Mouse (Mus musculus): ENCODE measurements around the gene Zswim5. TPM values are rescaled to one million over a fixed set of nuclear protein-coding genes. Genes with fewer than 3 reads are reported as not detected.

Gene Zswim5
- 0.05 TPM for polyA plus RNA-seq (2017; shearing (Covaris generic))

GRCm38 (mm10) chr4:116876995-116877728 lies at the start of gene Zswim5:
TSS of gene Zswim5 (plus strand) at chr4:116877376.

GRCm38 (mm10) chr4:116993672-116994621 lies 116.8 kb downstream of the Zswim5 start, which contains the start of gene Urod:
TSS of gene Urod (minus strand) at chr4:116994413.

GRCm38 (mm10) chr4:116995131-116995797 lies 118.1 kb downstream of the Zswim5 start, which contains the start of gene Hectd3:
TSS of gene Hectd3 (plus strand) at chr4:116995317.

GRCm38 (mm10) chr4:117019206-117020134 lies 142.3 kb downstream of the Zswim5 start, which contains the start of gene Eif2b3:
TSS of gene Eif2b3 (plus strand) at chr4:117019402.

Other genes starting within 250 kb of the Zswim5 start
- 47.8 TPM for gene Nasp, start 249.4 kb upstream of the Zswim5 start, polyA plus RNA-seq (2017; shearing (Covaris generic))
- 361 TPM for gene Akr1a1, start 225.7 kb upstream of the Zswim5 start, polyA plus RNA-seq (2017; shearing (Covaris generic))
- 665 TPM for gene Prdx1, start 191.8 kb upstream of the Zswim5 start, polyA plus RNA-seq (2017; shearing (Covaris generic))
- 9.6 TPM for gene Mmachc, start 169.0 kb upstream of the Zswim5 start, polyA plus RNA-seq (2017; shearing (Covaris generic))
- gene Ccdc163, start 168.9 kb upstream of the Zswim5 start, polyA plus RNA-seq (2017; shearing (Covaris generic)), result 21.5 TPM
- 7.8 TPM for gene Tesk2, start 156.4 kb upstream of the Zswim5 start, polyA plus RNA-seq (2017; shearing (Covaris generic))
- 41.8 TPM for gene Toe1, start 69.7 kb upstream of the Zswim5 start, polyA plus RNA-seq (2017; shearing (Covaris generic))
- 11.0 TPM for gene Mutyh, start 69.7 kb upstream of the Zswim5 start, polyA plus RNA-seq (2017; shearing (Covaris generic))
- gene Hpdl, start 55.7 kb upstream of the Zswim5 start, polyA plus RNA-seq (2017; shearing (Covaris generic)), result 0.71 TPM
- 105 TPM for gene Urod, start 117.0 kb downstream of the Zswim5 start, polyA plus RNA-seq (2017; shearing (Covaris generic))
- gene Hectd3, start 117.9 kb downstream of the Zswim5 start, polyA plus RNA-seq (2017; shearing (Covaris generic)), result 6.9 TPM
- 30.5 TPM for gene Eif2b3, start 142.0 kb downstream of the Zswim5 start, polyA plus RNA-seq (2017; shearing (Covaris generic))
- not detected for gene Ptch2, start 218.7 kb downstream of the Zswim5 start, polyA plus RNA-seq (2017; shearing (Covaris generic))
- 55.0 TPM for gene Btbd19, start 248.3 kb downstream of the Zswim5 start, polyA plus RNA-seq (2017; shearing (Covaris generic))
- 0.70 TPM for gene Tctex1d4, start 249.4 kb downstream of the Zswim5 start, polyA plus RNA-seq (2017; shearing (Covaris generic))

All from activated CD4-positive, CD25-positive, alpha-beta regulatory T cell, adult 9 weeks (primary cell).